Mouse (Mus musculus): ENCODE results near the gene Palm3. TPM values are rescaled to one million over a fixed set of nuclear protein-coding genes. Genes with fewer than 3 reads are reported as not detected.
"Not testable (repeated sequence)": the region's sequence is repeated elsewhere in the genome, so short reads cannot be mapped to it uniquely, and the experiment has no call there.

Gene Palm3
- polyA plus RNA-seq, 1 experiment from 2014 or later, result 5.8 TPM

DNA sequence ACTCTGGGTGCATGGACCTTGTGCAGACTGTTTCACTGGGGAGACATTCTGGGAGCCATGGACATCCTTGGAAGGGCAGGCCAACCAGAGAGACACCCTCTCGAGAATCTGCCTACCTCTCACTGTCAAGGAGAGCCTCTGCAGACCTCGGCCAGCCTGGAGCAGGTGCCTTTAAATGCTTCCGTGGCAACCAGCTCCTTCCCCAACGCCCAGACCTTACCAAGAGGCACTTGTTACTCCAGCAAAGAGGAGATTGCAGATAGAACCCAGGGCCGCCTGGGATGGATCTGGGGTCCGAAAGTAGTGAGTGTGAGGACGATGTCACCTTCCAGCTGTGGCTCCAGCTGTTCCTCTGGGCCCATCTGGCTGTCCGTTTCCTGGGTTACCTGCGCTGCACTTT is 43.1 kb upstream of the Palm3 start:
- Histone ChIP-seq H3K27me3 (replicated peaks; ENCODE audit: control insufficient read depth, insufficient read depth, low read length) (no peaks in the 10 kb centered on the region), H3K27ac (ENCODE audit: low read depth) (no peak overlapping the region), H3K4me3 (ENCODE audit: low read depth, low read length) (no peak overlapping the region), H3K9ac (ENCODE audit: low read length) (no peak overlapping the region), H3K36me3 (ENCODE audit: control insufficient read depth, insufficient read depth, low read length) (peaks cover 48% of the 10 kb centered on the region), H3K4me2 (ENCODE audit: low read length) (no peak overlapping the region), H3K9me3 (ENCODE audit: control insufficient read depth, low read length) (no peaks in the 10 kb centered on the region), H3K4me1 (replicated peaks; ENCODE audit: control insufficient read depth, insufficient read depth, low read length) (peaks cover 23% of the 10 kb centered on the region)
- ATAC-seq (replicated peaks; ENCODE audit: low FRiP score, low TSS enrichment, low read depth) (no peak), DNase-seq (ENCODE audit: low spot score) (no peak)
- 69% methylated on average over 9 of the region's 9 CpGs for WGBS

DNA sequence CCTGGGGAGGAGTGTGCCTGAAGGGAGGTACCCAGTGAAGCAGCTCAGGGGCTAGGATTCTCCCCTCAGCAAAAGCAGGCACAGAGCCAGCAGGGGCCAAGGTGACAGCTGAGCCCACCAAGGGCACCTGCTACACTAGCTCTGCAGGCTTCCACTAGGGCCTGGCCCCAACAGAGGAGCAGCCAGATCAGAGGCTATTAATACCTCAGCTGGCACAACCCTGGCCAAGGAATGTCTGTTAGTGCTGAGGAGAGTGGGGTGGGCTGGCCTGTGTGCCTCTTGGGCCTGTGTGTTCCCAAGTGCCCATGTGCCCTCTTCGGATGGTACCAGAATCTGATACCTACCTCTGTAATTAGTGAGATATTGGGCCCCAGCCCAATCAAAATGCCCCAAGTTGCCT is 41.0 kb upstream of the Palm3 start:
- whole genome bisulfite sequencing, result 85% methylated on average over 1 of the region's 1 CpGs
- ATAC-seq (replicated peaks; ENCODE audit: low FRiP score, low TSS enrichment, low read depth), result no peak
- Histone ChIP-seq H3K4me2 (ENCODE audit: low read length) (no peak overlapping the region), H3K4me1 (replicated peaks; ENCODE audit: control insufficient read depth, insufficient read depth, low read length) (peaks cover 13% of the 10 kb centered on the region), H3K27ac (ENCODE audit: low read depth) (no peak overlapping the region), H3K36me3 (ENCODE audit: control insufficient read depth, insufficient read depth, low read length) (peaks cover 66% of the 10 kb centered on the region), H3K27me3 (replicated peaks; ENCODE audit: control insufficient read depth, insufficient read depth, low read length) (no peaks in the 10 kb centered on the region), H3K4me3 (ENCODE audit: low read depth, low read length) (no peak overlapping the region), H3K9me3 (ENCODE audit: control insufficient read depth, low read length) (no peaks in the 10 kb centered on the region), H3K9ac (ENCODE audit: low read length) (no peak overlapping the region)
- no peak for DNase-seq (ENCODE audit: low spot score)

DNA sequence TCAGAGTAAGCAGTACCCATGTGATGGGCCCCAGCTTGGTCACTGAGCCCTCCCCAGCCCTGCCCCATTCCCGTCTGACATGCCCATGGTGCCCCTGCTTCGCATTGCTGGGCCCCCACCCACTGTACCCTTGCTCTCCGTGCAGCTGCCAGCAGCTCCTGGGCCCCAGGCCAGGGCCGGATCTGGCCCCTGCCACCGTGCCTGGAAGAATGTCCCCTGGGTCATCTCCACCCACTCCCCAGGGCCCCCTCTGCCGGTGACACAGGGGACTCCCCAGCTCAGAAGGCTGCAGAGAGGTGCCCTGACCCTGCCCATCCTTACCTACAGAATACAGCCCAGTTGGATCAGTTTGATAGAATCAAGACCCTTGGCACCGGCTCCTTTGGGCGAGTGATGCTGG is 40.4 kb upstream of the Palm3 start:
- H3K27ac ChIP-seq (ENCODE audit: low read depth), result no peak overlapping the region
- H3K9me3 ChIP-seq (ENCODE audit: control insufficient read depth, low read length), result no peaks in the 10 kb centered on the region
- H3K36me3 ChIP-seq (ENCODE audit: control insufficient read depth, insufficient read depth, low read length), result peaks cover 72% of the 10 kb centered on the region
- no peak overlapping the region for H3K4me2 ChIP-seq (ENCODE audit: low read length)
- WGBS, result 85% methylated on average over 8 of the region's 8 CpGs
- ATAC-seq (replicated peaks; ENCODE audit: low FRiP score, low TSS enrichment, low read depth) (no peak), DNase-seq (ENCODE audit: low spot score) (no peak)
- H3K4me3 ChIP-seq (ENCODE audit: low read depth, low read length), result no peak overlapping the region
- H3K4me1 ChIP-seq (replicated peaks; ENCODE audit: control insufficient read depth, insufficient read depth, low read length), result peaks cover 13% of the 10 kb centered on the region
- no peak overlapping the region for H3K9ac ChIP-seq (ENCODE audit: low read length)
- H3K27me3 ChIP-seq (replicated peaks; ENCODE audit: control insufficient read depth, insufficient read depth, low read length), result no peaks in the 10 kb centered on the region

DNA sequence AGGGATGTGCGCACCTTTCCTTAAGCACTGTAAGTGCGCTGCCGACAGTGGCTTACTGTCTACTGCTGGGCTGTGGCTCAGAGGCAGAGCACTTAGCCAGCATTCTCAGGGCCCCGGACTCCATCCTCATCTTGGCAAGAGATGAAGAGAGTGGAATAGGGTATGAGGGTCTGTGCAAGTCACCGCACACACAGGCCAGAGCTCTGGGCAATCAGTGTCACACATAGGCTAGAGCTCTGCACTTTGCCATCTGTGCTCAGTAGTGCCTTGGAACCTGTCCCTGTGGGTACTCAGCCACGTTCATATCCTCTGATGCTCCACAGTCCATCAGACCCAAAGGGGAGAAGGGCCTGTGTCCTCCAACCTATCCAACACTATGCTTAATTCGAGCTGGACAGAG is 39.7 kb upstream of the Palm3 start:
- Histone ChIP-seq H3K36me3 (ENCODE audit: control insufficient read depth, insufficient read depth, low read length) (peaks cover 78% of the 10 kb centered on the region), H3K4me1 (replicated peaks; ENCODE audit: control insufficient read depth, insufficient read depth, low read length) (peaks cover 13% of the 10 kb centered on the region), H3K4me3 (ENCODE audit: low read depth, low read length) (no peak overlapping the region), H3K4me2 (ENCODE audit: low read length) (no peak overlapping the region), H3K27ac (ENCODE audit: low read depth) (no peak overlapping the region), H3K27me3 (replicated peaks; ENCODE audit: control insufficient read depth, insufficient read depth, low read length) (no peaks in the 10 kb centered on the region), H3K9ac (ENCODE audit: low read length) (no peak overlapping the region), H3K9me3 (ENCODE audit: control insufficient read depth, low read length) (no peaks in the 10 kb centered on the region)
- ATAC-seq (replicated peaks; ENCODE audit: low FRiP score, low TSS enrichment, low read depth) (no peak), DNase-seq (ENCODE audit: low spot score) (no peak)
- 95% methylated on average over 7 of the region's 7 CpGs for WGBS

DNA sequence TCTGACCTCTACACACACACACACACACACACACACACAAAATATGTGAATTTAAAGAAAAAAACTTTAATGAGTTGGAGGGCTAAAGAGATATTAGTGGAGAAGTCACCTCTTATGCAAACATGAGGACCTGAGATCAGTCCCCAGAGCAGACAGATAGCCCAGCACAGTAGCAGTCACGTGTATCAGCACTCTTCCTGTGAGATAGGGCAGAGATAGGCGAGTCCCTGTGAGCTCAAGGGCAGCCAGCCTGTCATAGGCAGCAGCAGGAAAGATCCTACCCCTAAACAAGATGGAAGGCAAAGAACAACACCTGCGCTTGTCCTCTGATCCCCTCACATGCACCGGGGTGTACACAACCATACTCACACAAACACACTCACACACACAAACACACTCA is 38.8 kb upstream of the Palm3 start:
- Histone ChIP-seq H3K27me3 (replicated peaks; ENCODE audit: control insufficient read depth, insufficient read depth, low read length) (no peaks in the 10 kb centered on the region), H3K4me1 (replicated peaks; ENCODE audit: control insufficient read depth, insufficient read depth, low read length) (peaks cover 5% of the 10 kb centered on the region), H3K9ac (ENCODE audit: low read length) (no peak overlapping the region), H3K36me3 (ENCODE audit: control insufficient read depth, insufficient read depth, low read length) (peaks cover 87% of the 10 kb centered on the region), H3K4me2 (ENCODE audit: low read length) (no peak overlapping the region), H3K9me3 (ENCODE audit: control insufficient read depth, low read length) (no peaks in the 10 kb centered on the region), H3K27ac (ENCODE audit: low read depth) (no peak overlapping the region), H3K4me3 (ENCODE audit: low read depth, low read length) (no peak overlapping the region)
- WGBS, result 80% methylated on average over 4 of the region's 4 CpGs
- ATAC-seq (replicated peaks; ENCODE audit: low FRiP score, low TSS enrichment, low read depth) (no peak), DNase-seq (ENCODE audit: low spot score) (no peak)

DNA sequence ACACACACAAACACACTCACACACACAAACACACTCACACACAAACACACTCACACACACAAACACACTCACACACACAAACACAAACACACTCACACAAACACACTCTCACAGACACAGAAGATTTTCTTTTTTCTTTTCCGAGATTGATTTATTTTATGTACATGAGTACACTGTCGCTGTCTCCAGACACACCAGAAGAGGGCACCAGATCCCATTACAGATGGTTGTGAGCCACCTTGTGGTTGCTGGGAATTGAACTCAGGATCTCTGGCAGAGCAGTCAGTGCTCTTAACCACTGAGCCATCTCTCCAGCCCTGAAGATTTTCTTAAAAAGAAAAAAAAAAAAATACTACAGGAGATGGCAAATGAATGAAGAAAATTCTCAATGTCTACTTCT is 38.0 kb upstream of the Palm3 start:
- ATAC-seq (replicated peaks; ENCODE audit: low FRiP score, low TSS enrichment, low read depth); DNase-seq (ENCODE audit: low spot score); H3K9ac ChIP-seq (ENCODE audit: low read length); H3K4me2 ChIP-seq (ENCODE audit: low read length); H3K27ac ChIP-seq (ENCODE audit: low read depth); H3K4me3 ChIP-seq (ENCODE audit: low read depth, low read length); H3K9me3 ChIP-seq (ENCODE audit: control insufficient read depth, low read length); H3K27me3 ChIP-seq (replicated peaks; ENCODE audit: control insufficient read depth, insufficient read depth, low read length); H3K4me1 ChIP-seq (replicated peaks; ENCODE audit: control insufficient read depth, insufficient read depth, low read length): not testable (repeated sequence)
- 96% methylated on average over 2 of the region's 2 CpGs for WGBS
- H3K36me3 ChIP-seq (ENCODE audit: control insufficient read depth, insufficient read depth, low read length), result peaks cover 91% of the 10 kb centered on the region

DNA sequence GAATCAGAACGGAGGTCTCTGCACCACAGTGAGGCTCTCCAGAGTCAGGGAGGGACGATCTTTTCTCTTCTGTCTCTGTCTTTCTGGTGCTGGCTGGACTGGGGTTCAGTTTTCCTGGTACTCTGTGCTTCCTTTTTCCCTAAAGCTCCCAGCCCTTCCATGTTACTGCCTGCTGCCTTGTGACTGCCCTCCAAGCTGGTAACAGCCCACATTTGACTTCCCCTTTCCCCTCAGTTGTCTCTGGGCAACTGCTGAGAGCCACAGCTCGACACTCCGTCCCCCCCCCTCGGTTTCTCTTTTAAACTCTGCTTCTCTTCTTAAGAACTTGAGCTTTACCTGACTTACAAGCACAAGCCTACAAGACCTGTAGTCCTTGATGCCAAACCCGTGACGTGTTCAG is 32.0 kb upstream of the Palm3 start:
- H3K9me3 ChIP-seq (ENCODE audit: control insufficient read depth, low read length), result no peaks in the 10 kb centered on the region
- DNase-seq (ENCODE audit: low spot score), result no peak
- H3K9ac ChIP-seq (ENCODE audit: low read length), result no peak overlapping the region
- 86% methylated on average over 7 of the region's 7 CpGs for WGBS
- H3K27ac ChIP-seq (ENCODE audit: low read depth), result no peak overlapping the region
- ATAC-seq (replicated peaks; ENCODE audit: low FRiP score, low TSS enrichment, low read depth), result no peak
- H3K4me3 ChIP-seq (ENCODE audit: low read depth, low read length), result no peak overlapping the region
- H3K4me2 ChIP-seq (ENCODE audit: low read length), result no peak overlapping the region
- H3K4me1 ChIP-seq (replicated peaks; ENCODE audit: control insufficient read depth, insufficient read depth, low read length), result no peaks in the 10 kb centered on the region
- no peaks in the 10 kb centered on the region for H3K27me3 ChIP-seq (replicated peaks; ENCODE audit: control insufficient read depth, insufficient read depth, low read length)
- H3K36me3 ChIP-seq (ENCODE audit: control insufficient read depth, insufficient read depth, low read length), result peaks cover 92% of the 10 kb centered on the region

DNA sequence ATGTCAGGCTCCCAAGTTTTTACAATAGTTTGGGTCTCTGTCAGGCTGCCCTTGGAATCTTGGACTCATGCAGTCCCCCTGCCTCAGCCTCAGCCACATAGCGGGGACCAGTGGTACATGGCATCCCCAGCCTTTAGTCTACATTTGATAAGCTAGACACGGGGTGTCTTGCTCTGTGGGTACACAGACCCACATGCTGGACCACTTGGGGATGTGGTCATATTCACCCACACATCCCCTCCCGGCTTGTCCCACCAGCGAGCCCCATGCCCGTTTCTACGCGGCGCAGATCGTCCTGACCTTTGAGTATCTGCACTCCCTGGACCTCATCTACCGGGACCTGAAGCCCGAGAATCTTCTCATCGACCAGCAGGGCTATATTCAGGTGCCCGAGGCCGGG is 31.1 kb upstream of the Palm3 start:
- peaks cover 92% of the 10 kb centered on the region for H3K36me3 ChIP-seq (ENCODE audit: control insufficient read depth, insufficient read depth, low read length)
- 94% methylated on average over 14 of the region's 14 CpGs for WGBS
- no peak for ATAC-seq (replicated peaks; ENCODE audit: low FRiP score, low TSS enrichment, low read depth)

DNA sequence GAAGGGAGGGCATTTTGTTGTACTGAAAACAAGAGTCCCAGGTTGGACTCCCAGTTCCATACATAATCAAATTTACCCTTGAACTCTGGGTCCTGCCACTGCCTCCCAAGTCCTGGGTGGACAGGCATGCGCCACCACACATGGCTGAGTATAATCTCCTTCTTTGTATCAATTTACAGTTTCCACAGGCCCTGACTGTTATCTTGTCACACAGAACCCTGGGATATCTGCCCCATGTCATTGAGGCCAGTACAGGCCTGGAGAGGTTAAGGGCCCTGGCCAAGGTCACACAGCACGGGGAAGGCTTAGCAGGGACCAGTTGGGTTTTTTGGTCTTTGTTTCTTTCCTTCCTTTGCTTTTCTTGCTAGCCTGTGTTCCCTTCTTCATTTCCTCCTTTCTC is 28.8 kb upstream of the Palm3 start:
- 81% methylated on average over 2 of the region's 2 CpGs for WGBS
- DNase-seq (ENCODE audit: low spot score) (no peak), ATAC-seq (replicated peaks; ENCODE audit: low FRiP score, low TSS enrichment, low read depth) (no peak)
- Histone ChIP-seq H3K4me1 (replicated peaks; ENCODE audit: control insufficient read depth, insufficient read depth, low read length) (peaks cover 5% of the 10 kb centered on the region), H3K4me3 (ENCODE audit: low read depth, low read length) (no peak overlapping the region), H3K4me2 (ENCODE audit: low read length) (no peak overlapping the region), H3K27ac (ENCODE audit: low read depth) (no peak overlapping the region), H3K27me3 (replicated peaks; ENCODE audit: control insufficient read depth, insufficient read depth, low read length) (no peaks in the 10 kb centered on the region), H3K9me3 (ENCODE audit: control insufficient read depth, low read length) (no peaks in the 10 kb centered on the region), H3K9ac (ENCODE audit: low read length) (no peak overlapping the region), H3K36me3 (ENCODE audit: control insufficient read depth, insufficient read depth, low read length) (peaks cover 71% of the 10 kb centered on the region)

More for the DNA sequence above, 31.1 kb upstream of the Palm3 start:
- DNase-seq (ENCODE audit: low spot score), result no peak
- no peak overlapping the region for H3K4me2 ChIP-seq (ENCODE audit: low read length)
- H3K9ac ChIP-seq (ENCODE audit: low read length), result no peak overlapping the region
- H3K27ac ChIP-seq (ENCODE audit: low read depth), result no peak overlapping the region
- no peaks in the 10 kb centered on the region for H3K4me1 ChIP-seq (replicated peaks; ENCODE audit: control insufficient read depth, insufficient read depth, low read length)
- H3K27me3 ChIP-seq (replicated peaks; ENCODE audit: control insufficient read depth, insufficient read depth, low read length), result no peaks in the 10 kb centered on the region
- no peaks in the 10 kb centered on the region for H3K9me3 ChIP-seq (ENCODE audit: control insufficient read depth, low read length)
- H3K4me3 ChIP-seq (ENCODE audit: low read depth, low read length), result no peak overlapping the region

All from intestine, embryonic 14.5 days (tissue).